Mouse (Mus musculus) heart, postnatal 0 days (tissue): ENCODE results near the gene Tent5c. TPM values are rescaled to one million over a fixed set of nuclear protein-coding genes. Genes with fewer than 3 reads are reported as not detected.

ENCODE experiments used
- ATAC-seq: fragments of 200-750 bp; cut with Nextera tagmentation; 2 replicates; pipeline ENCODE4 v1.8.0; 2017; ENCODE audit warnings: low read depth, moderate number of reproducible peaks, moderate library complexity; ENCODE audit not compliant: insufficient read depth
- DNase-seq: peaks from one replicate; pipeline ENCODE4 v3.0.0-alpha.2; 2016; ENCODE audit warnings: low spot score
- H3K27ac ChIP-seq: fragments of 300-500 bp; sonication (generic); 2 replicates; pipeline ENCODE4 v1.5.1; 2014; ENCODE audit warnings: low read depth, mild to moderate bottlenecking
- H3K27me3 ChIP-seq: fragments of 300-500 bp; sonication (generic); 2 replicates; pipeline ENCODE4 v1.6.1; 2014; ENCODE audit warnings: low read length, mixed read lengths; ENCODE audit not compliant: control insufficient read depth, insufficient read depth
- H3K36me3 ChIP-seq: fragments of 300-500 bp; sonication (generic); replicated peaks from 2 replicates; pipeline ENCODE4 v1.6.1; 2014; ENCODE audit warnings: low read length, mixed read lengths; ENCODE audit not compliant: control insufficient read depth, insufficient read depth
- H3K4me1 ChIP-seq: fragments of 300-500 bp; sonication (generic); 2 replicates; pipeline ENCODE4 v1.6.1; 2014; ENCODE audit warnings: antibody characterized with exemption; ENCODE audit not compliant: control insufficient read depth, insufficient read depth
- H3K4me2 ChIP-seq: fragments of 300-500 bp; sonication (generic); 2 replicates; pipeline ENCODE4 v1.6.1; 2014; ENCODE audit warnings: low read depth, mild to moderate bottlenecking, low read length, moderate library complexity
- H3K4me3 ChIP-seq: fragments of 300-500 bp; sonication (generic); 2 replicates; pipeline ENCODE4 v1.5.1; 2014; ENCODE audit warnings: low read depth, low read length
- H3K9ac ChIP-seq: fragments of 300-500 bp; sonication (generic); replicated peaks from 2 replicates; pipeline ENCODE4 v1.6.1; 2014; ENCODE audit warnings: low read depth, low read length, mixed read lengths
- H3K9me3 ChIP-seq: fragments of 300-500 bp; sonication (generic); replicated peaks from 2 replicates; pipeline ENCODE4 v1.6.1; 2016; ENCODE audit warnings: low read length; ENCODE audit not compliant: control insufficient read depth
- CTCF ChIP-seq: IDR thresholded peaks from 2 replicates; pipeline ENCODE4 v1.5.1; 2016; ENCODE audit warnings: antibody characterized with exemption, control low read depth, low read depth
- EP300 ChIP-seq: IDR thresholded peaks from 2 replicates; pipeline ENCODE4 v1.6.1; 2016; ENCODE audit warnings: antibody characterized with exemption, low read depth
- WGBS: fragments of 180-500 bp; shearing (Covaris S2); extraction: QIAGEN DNeasy Blood & Tissue Kit; methylation state at CpG from one replicate; pipeline ENCODE4 v1.1.7; 2014; 5-methylcytosine and 5-hydroxymethylcytosine counted together
- polyA plus RNA-seq: library from polyadenylated mRNA; unstranded; fragments of >200 nt; fragmentation: Nextera tagmentation; extraction: Ambion mirVana; gene quantifications from 2 replicates; pipeline ENCODE4 v1.2.1, GENCODE M21; 2015
- total RNA-seq: library from RNA; depleted of rRNA; stranded (reverse); fragments of >200 nt; gene quantifications from 2 replicates; pipeline ENCODE4 v1.2.3, GENCODE M21; 2014; ENCODE audit warnings: low replicate concordance; rRNA removed

The Tent5c gene
- total RNA-seq: 6.5 and 8.9 TPM in 2 replicates
- 2.3 and 4.2 TPM in 2 replicates for polyA plus RNA-seq

GRCm38 (mm10) chr3:100489133-100490009 lies at the start of gene Tent5c:
Tent5c (minus strand) TSS chr3:100489324.
- H3K9ac ChIP-seq: peak within 1 kb of the TSS; percentile 38
- H3K4me3 ChIP-seq: peak within 1 kb of the TSS; percentile 73
- peak within 1 kb of the TSS; percentile 99 for H3K4me2 ChIP-seq
- DNase-seq (peak; percentile 93), ATAC-seq (peak; percentile 97)
- no peaks in the 10 kb centered on the region for H3K4me1 ChIP-seq
- H3K36me3 ChIP-seq: no peaks in the 10 kb centered on the region
- WGBS: under 1% methylated on average over 53 of the region's 73 CpGs
- H3K27me3 ChIP-seq: peaks cover 30% of the 10 kb centered on the region
- H3K9me3 ChIP-seq: no peaks in the 10 kb centered on the region
- TF ChIP-seq CTCF: no peak
- no peak for TF ChIP-seq EP300
- H3K27ac ChIP-seq: no peak within 1 kb of the TSS

- Histone ChIP-seq H3K27ac (no peak overlapping the region), H3K4me1 (no peaks in the 10 kb centered on the region), H3K4me3 (no peak overlapping the region), H3K9ac (no peak overlapping the region), H3K4me2 (no peak overlapping the region), H3K36me3 (no peaks in the 10 kb centered on the region), H3K27me3 (no peaks in the 10 kb centered on the region), H3K9me3 (no peaks in the 10 kb centered on the region)
- DNase-seq (no peak), ATAC-seq (no peak)
- 95% methylated on average over 2 of the region's 2 CpGs for WGBS
- no peak for TF ChIP-seq EP300
- TF ChIP-seq CTCF: no peak
These were observed 47.6 kb upstream of the Tent5c start for GRCm38 (mm10) chr3:100536686-100537085.

DNA sequence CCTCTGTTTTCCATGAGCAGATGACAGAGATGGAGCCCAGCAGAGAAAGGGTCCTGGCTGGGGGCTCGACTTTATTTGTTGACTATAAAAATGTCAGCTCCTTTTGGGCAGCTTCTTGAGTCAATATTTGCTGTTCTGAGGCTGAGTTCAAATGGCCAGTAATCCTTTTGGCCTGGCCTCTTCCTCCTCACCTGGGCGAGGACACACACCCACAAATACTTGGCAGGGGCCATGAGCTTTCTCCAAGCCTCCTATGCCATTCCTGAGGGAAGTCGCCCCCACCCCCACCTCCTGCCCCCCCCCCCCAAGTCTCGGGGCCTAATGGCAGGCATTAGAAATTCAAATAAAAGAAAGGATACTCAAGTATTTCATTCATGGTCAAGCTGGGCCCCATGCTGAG lies 46.8 kb upstream of the Tent5c start:
- ATAC-seq: no peak
- H3K4me1 ChIP-seq: no peaks in the 10 kb centered on the region
- no peak overlapping the region for H3K9ac ChIP-seq
- H3K27me3 ChIP-seq: no peaks in the 10 kb centered on the region
- no peaks in the 10 kb centered on the region for H3K36me3 ChIP-seq
- DNase-seq: no peak
- no peak for TF ChIP-seq EP300
- TF ChIP-seq CTCF: no peak
- no peak overlapping the region for H3K4me3 ChIP-seq
- 73% methylated on average over 4 of the region's 4 CpGs for WGBS
- no peak overlapping the region for H3K27ac ChIP-seq
- no peaks in the 10 kb centered on the region for H3K9me3 ChIP-seq
- H3K4me2 ChIP-seq: no peak overlapping the region

DNA sequence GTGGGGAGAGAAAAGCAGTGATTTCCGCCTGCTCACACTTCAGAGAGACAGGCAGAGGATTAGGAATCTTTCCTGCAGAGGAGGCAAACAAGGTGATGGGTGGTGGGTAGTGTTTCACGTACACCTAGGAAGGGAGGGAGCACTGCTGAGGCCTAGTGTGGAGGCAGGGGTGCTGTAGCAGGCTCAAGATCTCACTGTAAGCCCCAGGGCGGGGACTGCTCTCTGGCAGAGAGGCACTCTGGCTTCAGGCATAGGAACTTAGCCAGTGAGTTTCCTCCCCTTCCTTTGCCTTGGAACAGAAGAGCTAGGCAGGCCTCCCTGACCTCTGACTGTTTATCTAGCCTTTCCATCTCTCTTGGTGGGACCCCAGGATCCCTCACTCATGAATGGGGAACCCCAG lies 46.2 kb upstream of the Tent5c start:
- Histone ChIP-seq H3K36me3 (no peaks in the 10 kb centered on the region), H3K27ac (no peak overlapping the region), H3K4me3 (no peak overlapping the region), H3K4me2 (no peak overlapping the region), H3K9me3 (no peaks in the 10 kb centered on the region), H3K9ac (no peak overlapping the region), H3K4me1 (no peaks in the 10 kb centered on the region), H3K27me3 (no peaks in the 10 kb centered on the region)
- ATAC-seq (no peak), DNase-seq (no peak)
- WGBS: 54% methylated on average over 3 of the region's 3 CpGs
- TF ChIP-seq CTCF (no peak), EP300 (no peak)

DNA sequence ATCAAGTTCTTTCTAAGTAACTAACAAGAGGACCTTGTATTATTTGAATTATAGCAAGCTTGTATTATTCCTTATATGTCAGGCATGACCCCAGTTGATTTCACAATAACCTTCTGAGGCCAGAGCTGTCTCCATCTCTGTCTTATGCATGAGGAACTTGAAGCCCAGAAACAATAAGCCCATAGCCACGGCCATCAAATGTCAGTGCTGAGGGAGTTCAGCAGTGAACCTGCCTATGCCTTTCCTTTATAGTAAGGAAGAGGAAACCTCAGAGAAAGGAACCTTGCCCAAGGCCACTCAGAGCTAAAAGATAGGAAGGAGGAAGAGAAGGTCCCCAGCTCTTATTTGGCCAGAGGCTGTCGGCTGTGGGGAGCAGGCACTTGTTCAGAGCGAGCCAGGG lies 45.3 kb upstream of the Tent5c start:
- ATAC-seq: no peak
- Histone ChIP-seq H3K27me3 (no peaks in the 10 kb centered on the region), H3K9me3 (no peaks in the 10 kb centered on the region), H3K27ac (no peak overlapping the region), H3K36me3 (no peaks in the 10 kb centered on the region), H3K9ac (no peak overlapping the region), H3K4me2 (no peak overlapping the region), H3K4me1 (no peaks in the 10 kb centered on the region), H3K4me3 (no peak overlapping the region)
- TF ChIP-seq EP300 (no peak), CTCF (no peak)
- DNase-seq: no peak
- 76% methylated on average over 3 of the region's 3 CpGs for WGBS

GRCm38 (mm10) chr3:100533429-100533828 lies 44.3 kb upstream of the Tent5c start:
- Histone ChIP-seq H3K27me3 (no peaks in the 10 kb centered on the region), H3K27ac (no peak overlapping the region), H3K9ac (no peak overlapping the region), H3K36me3 (no peaks in the 10 kb centered on the region), H3K4me3 (no peak overlapping the region), H3K9me3 (no peaks in the 10 kb centered on the region), H3K4me1 (no peaks in the 10 kb centered on the region), H3K4me2 (no peak overlapping the region)
- TF ChIP-seq CTCF: no peak
- no peak for TF ChIP-seq EP300
- ATAC-seq: no peak
- DNase-seq: no peak
